Mouse (Mus musculus) forebrain, embryonic 14.5 days (tissue): ENCODE results near the gene Map3k13. TPM values are rescaled to one million over a fixed set of nuclear protein-coding genes. Genes with fewer than 3 reads are reported as not detected.
A peak's percentile ranks its signal among the peaks of the same experiment; 100 is the strongest.

Experiments used
- ATAC-seq: fragments of 200-750 bp; cut with Nextera tagmentation; 2 replicates; pipeline ENCODE4 v1.8.0; 2017; ENCODE audit warnings: mild to moderate bottlenecking, moderate library complexity
- DNase-seq: peaks from one replicate; pipeline ENCODE4 v3.0.0-alpha.2; 2015; ENCODE audit warnings: low spot score
- H3K27ac ChIP-seq: fragments of 300-500 bp; sonication (generic); 2 replicates; pipeline ENCODE4 v1.5.1; 2014; ENCODE audit warnings: low read depth, mild to moderate bottlenecking, control low read depth, low read length, moderate library complexity
- H3K27me3 ChIP-seq: fragments of 300-500 bp; sonication (generic); replicated peaks from 2 replicates; pipeline ENCODE4 v1.6.1; 2014; ENCODE audit warnings: low read length, control low read depth, mixed read lengths; ENCODE audit not compliant: control insufficient read depth, insufficient read depth
- H3K36me3 ChIP-seq: fragments of 300-500 bp; sonication (generic); 2 replicates; pipeline ENCODE4 v1.6.1; 2014; ENCODE audit warnings: low read length, control low read depth; ENCODE audit not compliant: control insufficient read depth, insufficient read depth
- H3K4me1 ChIP-seq: fragments of 300-500 bp; sonication (generic); 2 replicates; pipeline ENCODE4 v1.6.1; 2014; ENCODE audit warnings: antibody characterized with exemption, low read length, control low read depth; ENCODE audit not compliant: control insufficient read depth, insufficient read depth
- H3K4me2 ChIP-seq: fragments of 300-500 bp; sonication (generic); 2 replicates; pipeline ENCODE4 v1.6.1; 2014; ENCODE audit warnings: mild to moderate bottlenecking, control low read depth, low read length
- H3K4me3 ChIP-seq: fragments of 300-500 bp; sonication (generic); 2 replicates; pipeline ENCODE4 v1.5.1; 2014; ENCODE audit warnings: low read depth, low read length, control low read depth
- H3K9ac ChIP-seq: fragments of 300-500 bp; sonication (generic); 2 replicates; pipeline ENCODE4 v1.6.1; 2014; ENCODE audit warnings: mild to moderate bottlenecking, low read length, control low read depth, moderate library complexity
- H3K9me3 ChIP-seq: fragments of 300-500 bp; sonication (generic); replicated peaks from 2 replicates; pipeline ENCODE4 v1.6.1; 2016; ENCODE audit warnings: low read length, control low read depth, mixed read lengths; ENCODE audit not compliant: control insufficient read depth
- WGBS: fragments of 180-500 bp; shearing (Covaris S2); extraction: QIAGEN DNeasy Blood & Tissue Kit; methylation state at CpG from one replicate; pipeline ENCODE4 v1.1.7; 2014; 5-methylcytosine and 5-hydroxymethylcytosine counted together
- polyA plus RNA-seq: library from polyadenylated mRNA; unstranded; fragments of >200 nt; fragmentation: Nextera tagmentation; extraction: Ambion mirVana; gene quantifications from 2 replicates; pipeline ENCODE4 v1.2.1, GENCODE M21; 2014

Map3k13 gene
- polyA plus RNA-seq = 4.2 and 6.2 TPM in 2 replicates

- Histone ChIP-seq H3K4me1 (peaks cover 11% of the 10 kb centered on the region), H3K27me3 (no peaks in the 10 kb centered on the region), H3K9ac (peak within 1 kb of the TSS; percentile 89), H3K9me3 (no peaks in the 10 kb centered on the region), H3K36me3 (no peaks in the 10 kb centered on the region), H3K4me3 (peak within 1 kb of the TSS; percentile 83), H3K4me2 (peak within 1 kb of the TSS; percentile 75), H3K27ac (peak within 1 kb of the TSS; percentile 84)
- peak; percentile 98 for DNase-seq
- peak; percentile 99 for ATAC-seq
- WGBS = 2% methylated on average over 47 of the region's 47 CpGs
These were observed at the start of gene Map3k13 for GRCm38 (mm10) chr16:21793875-21794696. Gene Map3k13, plus strand, starts transcription at chr16:21794346.

GRCm38 (mm10) chr16:21758447-21758846 lies 35.7 kb upstream of the Map3k13 start:
- H3K27ac ChIP-seq = no peak overlapping the region
- H3K4me2 ChIP-seq = no peak overlapping the region
- no peak overlapping the region for H3K4me3 ChIP-seq
- H3K4me1 ChIP-seq = no peaks in the 10 kb centered on the region
- H3K36me3 ChIP-seq = no peaks in the 10 kb centered on the region
- H3K27me3 ChIP-seq = no peaks in the 10 kb centered on the region
- no peaks in the 10 kb centered on the region for H3K9me3 ChIP-seq
- H3K9ac ChIP-seq = no peak overlapping the region
- 74% methylated on average over 1 of the region's 1 CpGs for WGBS
- no peak for DNase-seq
- no peak for ATAC-seq

- no peak for DNase-seq
These were observed 25.9 kb upstream of the Map3k13 start for GRCm38 (mm10) chr16:21768255-21768654.

GRCm38 (mm10) chr16:21769667-21770066 lies 24.5 kb upstream of the Map3k13 start:
- Histone ChIP-seq H3K9me3 (no peaks in the 10 kb centered on the region), H3K9ac (no peak overlapping the region), H3K4me1 (no peaks in the 10 kb centered on the region), H3K4me3 (no peak overlapping the region), H3K4me2 (no peak overlapping the region), H3K36me3 (no peaks in the 10 kb centered on the region), H3K27ac (no peak overlapping the region), H3K27me3 (no peaks in the 10 kb centered on the region)
- no peak for DNase-seq
- ATAC-seq = no peak
- 84% methylated on average over 5 of the region's 5 CpGs for WGBS

More at GRCm38 (mm10) chr16:21768255-21768654, 25.9 kb upstream of the Map3k13 start:
- H3K4me2 ChIP-seq = no peak overlapping the region
- H3K27me3 ChIP-seq = no peaks in the 10 kb centered on the region
- H3K9me3 ChIP-seq = no peaks in the 10 kb centered on the region
- no peaks in the 10 kb centered on the region for H3K36me3 ChIP-seq
- H3K4me1 ChIP-seq = no peaks in the 10 kb centered on the region
- H3K9ac ChIP-seq = no peak overlapping the region
- no peak overlapping the region for H3K4me3 ChIP-seq
- ATAC-seq = no peak
- no peak overlapping the region for H3K27ac ChIP-seq
- WGBS = 83% methylated on average over 3 of the region's 3 CpGs

- no peaks in the 10 kb centered on the region for H3K27me3 ChIP-seq
- no peak overlapping the region for H3K4me3 ChIP-seq
- 71% methylated on average over 4 of the region's 4 CpGs for WGBS
- no peak overlapping the region for H3K9ac ChIP-seq
- DNase-seq (no peak), ATAC-seq (no peak)
- H3K36me3 ChIP-seq = no peaks in the 10 kb centered on the region
- no peak overlapping the region for H3K27ac ChIP-seq
- H3K4me2 ChIP-seq = no peak overlapping the region
- no peaks in the 10 kb centered on the region for H3K4me1 ChIP-seq
- H3K9me3 ChIP-seq = no peaks in the 10 kb centered on the region
These were observed 19.4 kb upstream of the Map3k13 start for GRCm38 (mm10) chr16:21774725-21775124.

GRCm38 (mm10) chr16:21778293-21778866 lies 15.8 kb upstream of the Map3k13 start:
- Histone ChIP-seq H3K4me1 (no peaks in the 10 kb centered on the region), H3K27me3 (no peaks in the 10 kb centered on the region), H3K9me3 (no peaks in the 10 kb centered on the region), H3K4me2 (peak overlapping the region; percentile 29; the same call in 1 of the 2 replicates), H3K9ac (peak overlapping the region; percentile 29; the same call in 1 of the 2 replicates), H3K4me3 (peak overlapping the region; percentile 17; the same call in 1 of the 2 replicates), H3K36me3 (no peaks in the 10 kb centered on the region), H3K27ac (no peak overlapping the region)
- DNase-seq (peak; percentile 41), ATAC-seq (no peak)
- WGBS = 47% methylated on average over 3 of the region's 3 CpGs

- no peak overlapping the region for H3K4me2 ChIP-seq
- no peaks in the 10 kb centered on the region for H3K27me3 ChIP-seq
- 90% methylated on average over 4 of the region's 4 CpGs for WGBS
- no peaks in the 10 kb centered on the region for H3K36me3 ChIP-seq
- no peak overlapping the region for H3K27ac ChIP-seq
- H3K9me3 ChIP-seq = no peaks in the 10 kb centered on the region
- no peak overlapping the region for H3K9ac ChIP-seq
- ATAC-seq = no peak
- no peak for DNase-seq
- no peaks in the 10 kb centered on the region for H3K4me1 ChIP-seq
- H3K4me3 ChIP-seq = no peak overlapping the region
These were observed 15.0 kb upstream of the Map3k13 start for GRCm38 (mm10) chr16:21779149-21779548.

- no peaks in the 10 kb centered on the region for H3K4me1 ChIP-seq
- no peaks in the 10 kb centered on the region for H3K9me3 ChIP-seq
- H3K4me2 ChIP-seq = no peak overlapping the region
- no peak overlapping the region for H3K27ac ChIP-seq
- no peak overlapping the region for H3K9ac ChIP-seq
- no peak overlapping the region for H3K4me3 ChIP-seq
- H3K36me3 ChIP-seq = no peaks in the 10 kb centered on the region
- DNase-seq (no peak), ATAC-seq (no peak)
- 78% methylated on average over 3 of the region's 3 CpGs for WGBS
- no peaks in the 10 kb centered on the region for H3K27me3 ChIP-seq
These were observed 12.9 kb upstream of the Map3k13 start for GRCm38 (mm10) chr16:21781277-21781676.

- Histone ChIP-seq H3K9me3 (no peaks in the 10 kb centered on the region), H3K4me3 (no peak overlapping the region), H3K4me2 (no peak overlapping the region), H3K9ac (no peak overlapping the region), H3K4me1 (no peaks in the 10 kb centered on the region), H3K27me3 (0 out of 2 replicates have a peak, but pooled peaks cover 1% of the 10 kb centered on the region), H3K36me3 (no peaks in the 10 kb centered on the region), H3K27ac (no peak overlapping the region)
- WGBS = 79% methylated on average over 3 of the region's 3 CpGs
- no peak for ATAC-seq
- DNase-seq = no peak
These were observed 12.3 kb upstream of the Map3k13 start for GRCm38 (mm10) chr16:21781895-21782294.
